Mouse (Mus musculus): Measurements from ENCODE around the gene Btbd16. TPM values are rescaled to one million over a fixed set of nuclear protein-coding genes. Genes with fewer than 3 reads are reported as not detected.
A peak's percentile ranks its signal among the peaks of the same experiment; 100 is the strongest.

Btbd16 gene
- not detected in 2 replicates for polyA plus RNA-seq (2014; fragmentation: Nextera tagmentation; extraction: Ambion mirVana)

DNA sequence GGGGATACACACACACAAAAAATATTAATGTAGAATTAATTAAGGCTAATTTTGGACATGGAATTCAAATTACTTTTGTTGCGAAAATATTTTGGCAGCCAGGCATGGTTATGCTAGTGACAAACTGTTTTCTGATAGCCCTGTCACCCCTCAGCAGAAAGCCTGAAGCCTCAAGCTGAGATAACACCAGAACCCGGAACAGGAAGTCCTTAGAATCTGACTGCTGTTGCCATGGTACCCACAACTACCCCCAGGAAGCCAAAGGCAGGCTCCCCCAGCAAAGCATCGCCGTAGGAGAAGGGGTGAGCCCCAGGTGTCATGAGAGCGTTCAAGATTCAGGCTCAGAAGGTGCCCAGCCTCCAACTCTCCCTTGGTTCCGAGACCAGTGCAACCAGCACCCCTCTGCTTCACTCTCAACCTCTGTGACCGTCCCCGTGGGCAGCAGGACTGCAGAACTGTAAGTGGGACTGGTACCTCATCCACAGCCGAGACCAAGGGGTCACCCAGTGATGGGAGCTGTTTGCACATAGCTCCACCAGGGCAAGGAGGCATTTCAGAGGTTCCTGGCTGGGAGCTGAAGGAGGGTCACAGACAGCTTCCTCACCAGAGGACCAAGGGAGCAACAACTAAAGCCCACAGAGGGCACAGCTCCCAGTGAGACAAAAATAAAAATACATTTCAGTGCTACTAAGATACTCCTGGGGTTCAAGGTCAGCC lies at the start of gene Btbd16:
Gene Btbd16 (plus strand): TSS at position 156 of the 717 bp plus-strand sequence.
- H3K9ac ChIP-seq (replicated peaks; ENCODE audit: low read length): no peak within 1 kb of the TSS
- 56% methylated on average over 9 of the region's 9 CpGs for WGBS
- H3K36me3 ChIP-seq (ENCODE audit: control insufficient read depth, insufficient read depth, low read length): no peaks in the 10 kb centered on the region
- no peak within 1 kb of the TSS for H3K4me3 ChIP-seq (replicated peaks; ENCODE audit: low read depth, low read length)
- ATAC-seq (ENCODE audit: low FRiP score, low TSS enrichment) (no peak), DNase-seq (no peak)
- H3K4me1 ChIP-seq (ENCODE audit: control insufficient read depth, insufficient read depth, low read length): no peaks in the 10 kb centered on the region
- no peak within 1 kb of the TSS for H3K27ac ChIP-seq (replicated peaks; ENCODE audit: low read depth, low read length)
- H3K9me3 ChIP-seq (ENCODE audit: control insufficient read depth, low read length): no peaks in the 10 kb centered on the region
- H3K4me2 ChIP-seq (ENCODE audit: low read length): no peak within 1 kb of the TSS
- no peaks in the 10 kb centered on the region for H3K27me3 ChIP-seq (ENCODE audit: control insufficient read depth, insufficient read depth, low read length)

- no peak for ATAC-seq (ENCODE audit: low FRiP score, low TSS enrichment)
Measured at GRCm38 (mm10) chr7:130726185-130726584, 47.7 kb upstream of the Btbd16 start.

GRCm38 (mm10) chr7:130726724-130727422 lies 47.0 kb upstream of the Btbd16 start:
- no peaks in the 10 kb centered on the region for H3K27me3 ChIP-seq (ENCODE audit: control insufficient read depth, insufficient read depth, low read length)
- 81% methylated on average over 8 of the region's 8 CpGs for WGBS
- ATAC-seq (ENCODE audit: low FRiP score, low TSS enrichment) (no peak), DNase-seq (no peak)
- no peaks in the 10 kb centered on the region for H3K4me1 ChIP-seq (ENCODE audit: control insufficient read depth, insufficient read depth, low read length)
- no peak overlapping the region for H3K27ac ChIP-seq (replicated peaks; ENCODE audit: low read depth, low read length)
- peaks cover 48% of the 10 kb centered on the region for H3K36me3 ChIP-seq (ENCODE audit: control insufficient read depth, insufficient read depth, low read length)
- H3K4me3 ChIP-seq (replicated peaks; ENCODE audit: low read depth, low read length): no peak overlapping the region
- H3K9me3 ChIP-seq (ENCODE audit: control insufficient read depth, low read length): no peaks in the 10 kb centered on the region
- no peak overlapping the region for H3K9ac ChIP-seq (replicated peaks; ENCODE audit: low read length)
- H3K4me2 ChIP-seq (ENCODE audit: low read length): no peak overlapping the region

More at GRCm38 (mm10) chr7:130726185-130726584, 47.7 kb upstream of the Btbd16 start:
- Histone ChIP-seq H3K4me1 (ENCODE audit: control insufficient read depth, insufficient read depth, low read length) (no peaks in the 10 kb centered on the region), H3K4me2 (ENCODE audit: low read length) (no peak overlapping the region), H3K9ac (replicated peaks; ENCODE audit: low read length) (no peak overlapping the region), H3K27me3 (ENCODE audit: control insufficient read depth, insufficient read depth, low read length) (no peaks in the 10 kb centered on the region), H3K36me3 (ENCODE audit: control insufficient read depth, insufficient read depth, low read length) (peaks cover 43% of the 10 kb centered on the region), H3K4me3 (replicated peaks; ENCODE audit: low read depth, low read length) (no peak overlapping the region), H3K9me3 (ENCODE audit: control insufficient read depth, low read length) (no peaks in the 10 kb centered on the region), H3K27ac (replicated peaks; ENCODE audit: low read depth, low read length) (no peak overlapping the region)
- 88% methylated on average over 3 of the region's 3 CpGs for WGBS
- no peak for DNase-seq

GRCm38 (mm10) chr7:130727560-130727959 lies 46.3 kb upstream of the Btbd16 start:
- DNase-seq (no peak), ATAC-seq (ENCODE audit: low FRiP score, low TSS enrichment) (no peak)
- H3K4me3 ChIP-seq (replicated peaks; ENCODE audit: low read depth, low read length): no peak overlapping the region
- no peak overlapping the region for H3K4me2 ChIP-seq (ENCODE audit: low read length)
- no peaks in the 10 kb centered on the region for H3K27me3 ChIP-seq (ENCODE audit: control insufficient read depth, insufficient read depth, low read length)
- H3K36me3 ChIP-seq (ENCODE audit: control insufficient read depth, insufficient read depth, low read length): peaks cover 51% of the 10 kb centered on the region
- 96% methylated on average over 4 of the region's 4 CpGs for WGBS
- H3K27ac ChIP-seq (replicated peaks; ENCODE audit: low read depth, low read length): no peak overlapping the region
- no peaks in the 10 kb centered on the region for H3K9me3 ChIP-seq (ENCODE audit: control insufficient read depth, low read length)
- H3K4me1 ChIP-seq (ENCODE audit: control insufficient read depth, insufficient read depth, low read length): 0 out of 2 replicates have a peak, but pooled peaks cover 3% of the 10 kb centered on the region
- H3K9ac ChIP-seq (replicated peaks; ENCODE audit: low read length): no peak overlapping the region

DNA sequence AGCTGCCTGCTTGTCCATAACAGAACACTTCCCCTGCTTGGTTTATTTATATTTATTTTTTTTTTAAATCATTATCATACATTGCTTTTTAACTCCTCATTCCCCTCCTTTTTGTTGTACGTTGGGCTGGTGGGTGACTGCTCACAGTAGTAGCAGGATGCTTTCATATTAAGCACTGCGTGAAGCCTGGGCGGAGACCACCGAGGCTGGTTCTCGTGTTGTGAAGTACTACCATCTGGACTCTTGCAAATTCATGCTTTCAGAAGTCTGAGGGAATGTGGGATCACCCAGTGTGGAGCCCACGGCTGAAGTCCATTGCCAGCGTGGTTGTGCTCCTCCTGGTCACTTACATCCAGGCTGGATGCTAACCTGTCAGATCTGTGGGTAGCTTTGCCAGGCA lies 42.1 kb upstream of the Btbd16 start:
- H3K4me3 ChIP-seq (replicated peaks; ENCODE audit: low read depth, low read length): no peak overlapping the region
- ATAC-seq (ENCODE audit: low FRiP score, low TSS enrichment) (no peak), DNase-seq (no peak)
- H3K27ac ChIP-seq (replicated peaks; ENCODE audit: low read depth, low read length): peak overlapping the region; percentile 41; the same call in 1 of the 2 replicates
- H3K4me1 ChIP-seq (ENCODE audit: control insufficient read depth, insufficient read depth, low read length): 0 out of 2 replicates have a peak, but pooled peaks cover 9% of the 10 kb centered on the region
- WGBS: 75% methylated on average over 7 of the region's 7 CpGs
- no peaks in the 10 kb centered on the region for H3K9me3 ChIP-seq (ENCODE audit: control insufficient read depth, low read length)
- H3K36me3 ChIP-seq (ENCODE audit: control insufficient read depth, insufficient read depth, low read length): peaks cover 71% of the 10 kb centered on the region
- H3K4me2 ChIP-seq (ENCODE audit: low read length): no peak overlapping the region
- H3K27me3 ChIP-seq (ENCODE audit: control insufficient read depth, insufficient read depth, low read length): no peaks in the 10 kb centered on the region
- H3K9ac ChIP-seq (replicated peaks; ENCODE audit: low read length): no peak overlapping the region

DNA sequence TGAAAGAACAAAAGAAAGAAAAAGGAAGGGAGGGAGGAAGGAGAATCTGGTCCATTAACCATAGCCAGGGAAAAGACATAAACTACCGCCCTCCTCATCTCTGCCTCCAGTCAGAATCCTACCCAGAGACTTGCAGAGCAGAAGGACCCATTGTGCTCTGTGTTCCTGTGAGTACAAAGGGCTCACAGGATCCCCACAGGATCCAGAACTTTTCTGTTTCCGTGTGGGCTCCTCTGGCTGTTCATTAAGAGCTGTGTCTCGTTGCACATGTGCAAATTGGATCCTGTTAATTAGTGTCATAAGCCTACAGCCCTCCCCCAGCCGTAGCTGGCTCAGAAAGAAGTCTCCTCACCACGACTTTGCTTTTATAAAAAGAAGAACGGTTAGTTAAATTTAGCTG lies 41.0 kb upstream of the Btbd16 start:
- no peak overlapping the region for H3K4me2 ChIP-seq (ENCODE audit: low read length)
- DNase-seq (no peak), ATAC-seq (ENCODE audit: low FRiP score, low TSS enrichment) (no peak)
- no peak overlapping the region for H3K9ac ChIP-seq (replicated peaks; ENCODE audit: low read length)
- peak overlapping the region; percentile 45 for H3K27ac ChIP-seq (replicated peaks; ENCODE audit: low read depth, low read length)
- no peaks in the 10 kb centered on the region for H3K27me3 ChIP-seq (ENCODE audit: control insufficient read depth, insufficient read depth, low read length)
- WGBS: 62% methylated on average over 6 of the region's 6 CpGs
- H3K9me3 ChIP-seq (ENCODE audit: control insufficient read depth, low read length): no peaks in the 10 kb centered on the region
- 0 out of 2 replicates have a peak, but pooled peaks cover 9% of the 10 kb centered on the region for H3K4me1 ChIP-seq (ENCODE audit: control insufficient read depth, insufficient read depth, low read length)
- H3K4me3 ChIP-seq (replicated peaks; ENCODE audit: low read depth, low read length): no peak overlapping the region
- peaks cover 75% of the 10 kb centered on the region for H3K36me3 ChIP-seq (ENCODE audit: control insufficient read depth, insufficient read depth, low read length)

DNA sequence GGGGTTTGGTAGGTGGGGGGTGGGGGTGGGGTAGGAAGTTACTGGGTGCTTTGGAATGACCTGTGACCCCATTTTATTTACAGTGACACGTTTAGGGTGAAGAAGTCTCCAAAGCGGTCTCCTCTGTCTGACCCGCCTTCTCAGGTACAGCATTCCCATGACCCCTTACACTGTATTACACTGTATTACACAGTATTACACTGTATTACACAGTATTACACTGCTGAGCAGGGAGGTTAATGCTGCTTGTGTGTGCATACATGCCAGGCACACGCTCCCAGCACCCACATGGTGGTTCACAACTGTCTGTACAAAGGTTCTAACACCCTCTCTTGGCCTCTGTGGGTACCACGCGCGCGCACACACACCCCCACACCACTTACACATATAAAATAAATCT lies 40.4 kb upstream of the Btbd16 start:
- Histone ChIP-seq H3K27me3 (ENCODE audit: control insufficient read depth, insufficient read depth, low read length) (no peaks in the 10 kb centered on the region), H3K4me1 (ENCODE audit: control insufficient read depth, insufficient read depth, low read length) (0 out of 2 replicates have a peak, but pooled peaks cover 9% of the 10 kb centered on the region), H3K9me3 (ENCODE audit: control insufficient read depth, low read length) (no peaks in the 10 kb centered on the region), H3K36me3 (ENCODE audit: control insufficient read depth, insufficient read depth, low read length) (peaks cover 75% of the 10 kb centered on the region), H3K4me3 (replicated peaks; ENCODE audit: low read depth, low read length) (no peak overlapping the region), H3K4me2 (ENCODE audit: low read length) (no peak overlapping the region), H3K27ac (replicated peaks; ENCODE audit: low read depth, low read length) (no peak overlapping the region), H3K9ac (replicated peaks; ENCODE audit: low read length) (no peak overlapping the region)
- ATAC-seq (ENCODE audit: low FRiP score, low TSS enrichment): no peak
- WGBS: 96% methylated on average over 8 of the region's 8 CpGs
- no peak for DNase-seq

DNA sequence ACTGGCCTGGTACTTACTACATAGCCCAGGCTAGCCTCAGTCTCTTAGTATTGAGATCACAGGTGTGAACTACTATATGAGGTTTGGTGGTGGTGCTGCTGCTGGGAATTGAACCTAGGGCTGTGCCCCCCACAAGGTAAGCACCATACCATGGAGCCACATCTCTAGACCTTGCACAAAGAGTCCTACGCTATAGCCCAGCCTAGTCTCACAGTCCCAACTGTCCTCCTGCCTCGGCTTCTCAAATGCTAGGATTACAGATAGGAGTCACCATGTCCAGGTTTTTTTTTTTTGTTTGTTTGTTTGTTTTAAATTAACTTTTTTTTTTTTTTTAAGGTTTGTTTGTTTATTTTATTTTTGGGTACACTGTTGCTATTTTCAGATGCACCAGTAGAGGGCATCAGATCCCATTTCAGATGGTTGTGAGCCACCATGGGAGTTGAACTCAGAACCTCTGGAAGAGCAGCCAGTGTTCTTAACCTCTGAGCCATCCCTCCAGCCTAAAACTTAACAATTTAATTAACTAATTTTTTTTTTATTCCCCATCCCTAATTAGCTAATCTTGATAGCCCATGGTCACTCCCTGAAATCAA lies 39.6 kb upstream of the Btbd16 start:
- DNase-seq (peak; percentile 41), ATAC-seq (ENCODE audit: low FRiP score, low TSS enrichment) (no peak)
- 95% methylated on average over 2 of the region's 2 CpGs for WGBS
- Histone ChIP-seq H3K9ac (replicated peaks; ENCODE audit: low read length) (no peak overlapping the region), H3K27ac (replicated peaks; ENCODE audit: low read depth, low read length) (no peak overlapping the region), H3K4me3 (replicated peaks; ENCODE audit: low read depth, low read length) (no peak overlapping the region), H3K27me3 (ENCODE audit: control insufficient read depth, insufficient read depth, low read length) (no peaks in the 10 kb centered on the region), H3K4me2 (ENCODE audit: low read length) (no peak overlapping the region), H3K4me1 (ENCODE audit: control insufficient read depth, insufficient read depth, low read length) (0 out of 2 replicates have a peak, but pooled peaks cover 9% of the 10 kb centered on the region), H3K9me3 (ENCODE audit: control insufficient read depth, low read length) (no peaks in the 10 kb centered on the region), H3K36me3 (ENCODE audit: control insufficient read depth, insufficient read depth, low read length) (peaks cover 73% of the 10 kb centered on the region)

Measured in midbrain, embryonic 14.5 days (tissue).